Mouse (Mus musculus) R1 (cell line): ENCODE measurements around the gene Rrp1.

Experiments
- DNase-seq: peaks from one replicate; pipeline ENCODE4 v3.0.0-alpha.2; 2018; ENCODE audit warnings: low read depth, low spot score

Rrp1 gene

GRCm38 (mm10) chr10:78412319-78413151 is at the start of gene Rrp1:
Gene Rrp1 (minus strand): TSS chr10:78413043.
- peak; percentile 95 for DNase-seq

DNA sequence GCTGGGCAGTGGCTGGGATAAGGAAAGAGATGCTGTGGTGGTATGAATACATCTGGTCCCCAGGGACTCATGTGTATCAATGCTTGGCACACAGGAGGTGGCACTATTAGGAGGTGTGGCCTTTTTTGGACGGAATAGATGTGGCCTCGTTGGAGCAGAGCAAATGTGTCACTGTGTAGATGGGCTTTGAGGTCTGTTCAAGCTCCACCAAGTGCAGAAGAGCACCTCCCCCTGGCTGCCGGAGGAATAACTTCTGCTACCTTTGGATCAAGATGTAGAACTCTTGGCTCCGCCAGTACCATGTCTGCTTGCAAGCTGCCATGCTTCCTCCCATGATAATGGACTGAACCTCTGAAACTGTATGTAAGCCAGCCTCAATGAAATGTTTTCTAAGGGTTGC is 48.9 kb upstream of the Rrp1 start:
- DNase-seq, result peak; percentile 53

GRCm38 (mm10) chr10:78460463-78460862 is 47.6 kb upstream of the Rrp1 start:
- DNase-seq, result no peak

DNA sequence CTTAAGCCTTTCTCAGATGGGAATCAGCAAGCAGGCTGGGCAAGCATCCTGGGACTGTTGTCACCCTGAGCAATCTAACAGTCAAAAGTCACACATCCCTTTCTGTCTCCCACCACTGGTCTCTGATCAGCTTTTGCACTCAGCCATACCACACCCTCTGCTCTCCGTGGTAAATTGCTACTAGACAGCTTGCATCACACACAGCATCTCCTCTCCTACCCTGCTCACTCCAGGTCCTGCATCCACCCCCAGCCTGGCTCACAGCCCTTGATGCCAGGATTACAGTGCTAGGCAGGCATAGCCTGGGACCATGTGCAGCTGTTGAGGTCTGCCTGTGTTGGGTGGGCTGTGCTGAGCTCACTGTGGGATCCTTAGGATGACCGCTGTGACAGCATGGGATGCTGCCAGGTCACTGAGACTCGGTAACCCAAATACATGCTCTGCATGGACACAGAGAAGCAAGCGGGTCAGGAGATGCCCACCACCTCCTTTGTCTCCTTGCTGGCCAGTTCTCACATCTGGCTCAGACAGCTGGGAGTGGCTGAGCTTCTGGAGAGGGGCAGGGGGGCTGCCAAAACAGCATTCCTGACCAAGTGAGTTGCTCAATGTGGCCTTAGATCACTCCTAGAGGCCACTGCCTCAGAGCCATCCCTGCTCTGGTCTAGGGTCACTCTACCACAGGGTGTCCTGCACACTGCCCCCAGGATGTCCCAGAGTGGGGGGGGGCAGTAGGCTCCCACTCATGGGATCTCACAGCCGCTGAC is 45.7 kb upstream of the Rrp1 start:
- no peak for DNase-seq

DNA sequence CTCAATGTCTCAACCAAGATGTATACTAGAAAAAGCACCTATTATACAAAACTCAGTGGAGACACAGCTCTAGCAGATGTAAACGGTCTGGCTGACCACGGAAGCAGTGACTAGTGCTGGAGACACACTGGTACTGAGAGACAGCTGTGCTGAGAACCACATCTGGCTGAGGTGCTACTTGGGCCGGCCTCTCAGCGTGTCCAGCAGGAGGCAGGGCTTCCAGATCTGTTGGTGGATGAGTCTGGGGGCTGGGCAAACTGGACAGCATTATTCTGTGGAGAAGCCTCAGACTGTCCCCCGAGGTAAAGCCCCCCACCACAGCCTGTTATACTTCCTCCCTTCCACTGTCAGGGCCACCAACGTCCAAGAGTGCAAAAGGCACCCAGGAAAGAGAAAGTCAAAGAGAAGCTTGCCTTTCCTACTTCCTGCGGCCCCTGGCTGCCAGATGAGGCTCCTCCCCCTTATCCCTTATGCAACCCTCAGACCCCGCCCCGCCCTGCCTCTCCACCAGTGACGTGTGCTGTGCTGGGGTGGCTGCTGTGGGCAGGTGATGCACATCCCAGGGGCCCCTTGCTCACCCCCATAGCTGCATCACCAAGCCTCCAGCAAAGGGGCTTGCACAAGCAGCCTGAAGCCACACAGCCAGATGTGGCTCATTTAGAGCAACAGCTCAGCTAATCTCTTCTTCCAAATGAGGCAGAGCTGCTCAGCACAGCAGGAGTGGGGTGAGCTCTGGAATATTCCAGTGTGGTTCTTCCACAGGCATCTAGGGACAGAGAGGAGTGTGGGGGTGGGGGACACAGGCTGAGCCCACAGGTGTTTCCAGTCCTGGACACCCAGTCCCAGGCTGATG is 44.9 kb upstream of the Rrp1 start:
- peak; percentile 52 for DNase-seq

- DNase-seq, result no peak
Observed at GRCm38 (mm10) chr10:78456696-78457095, 43.9 kb upstream of the Rrp1 start.

DNA sequence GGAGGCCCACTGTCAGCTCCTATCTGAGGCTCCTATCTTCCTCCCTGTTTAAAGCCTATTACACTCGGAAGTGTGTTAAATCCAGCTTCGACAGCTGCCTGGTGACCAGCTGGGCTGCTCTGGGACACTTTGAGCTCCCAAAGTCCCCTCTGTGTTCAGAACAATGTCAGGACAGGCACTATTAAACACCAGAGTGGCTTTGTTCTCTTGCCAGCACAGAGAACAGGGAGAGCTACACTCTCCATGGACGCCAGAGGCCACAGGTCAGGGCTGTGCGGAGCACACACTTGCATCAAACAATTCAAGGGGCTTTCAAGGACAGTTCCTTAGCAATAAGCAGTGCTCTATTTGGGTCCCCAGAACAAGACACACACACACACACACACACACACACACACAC is 39.8 kb upstream of the Rrp1 start:
- DNase-seq, result no peak

- DNase-seq, result no peak
Observed at GRCm38 (mm10) chr10:78450761-78451160, 37.9 kb upstream of the Rrp1 start.

DNA sequence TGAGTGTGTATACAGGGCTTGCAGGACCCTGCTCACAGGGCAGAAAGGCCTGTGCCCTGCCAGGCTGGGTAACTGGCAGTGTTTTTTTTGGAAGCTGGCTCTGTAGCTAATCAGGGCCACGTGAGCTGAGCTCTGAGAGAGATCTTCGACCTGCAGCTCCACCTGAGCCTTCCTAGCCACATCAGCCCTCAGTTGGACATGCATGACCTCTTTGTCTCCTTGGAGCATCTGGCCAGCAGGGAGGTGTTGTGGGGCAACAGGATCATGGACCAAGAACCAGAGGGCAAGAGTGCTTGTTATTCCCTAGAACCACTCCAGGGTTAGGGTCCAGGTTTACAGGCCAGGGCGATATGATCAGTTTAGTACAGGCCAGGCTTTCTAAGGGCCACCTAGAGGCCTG is 34.6 kb upstream of the Rrp1 start:
- DNase-seq, result no peak

DNA sequence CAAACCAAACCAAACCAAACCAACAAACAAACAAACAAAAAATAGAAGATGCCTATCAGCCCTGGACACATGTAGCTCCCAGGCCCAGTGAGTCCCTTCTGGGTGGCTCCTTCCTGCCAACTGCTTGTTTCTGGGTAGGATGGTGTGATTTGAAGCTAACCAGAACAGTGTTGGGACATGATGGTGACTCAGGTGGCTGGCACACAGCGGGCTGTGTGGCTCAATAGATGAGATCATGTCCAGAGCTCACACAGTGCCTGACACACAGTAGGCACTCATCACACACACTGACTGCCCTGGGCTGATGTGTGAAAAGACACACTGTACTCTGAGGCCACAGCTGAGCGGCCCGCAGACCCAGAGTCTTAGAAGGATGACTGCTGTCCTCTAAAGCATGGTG is 33.4 kb upstream of the Rrp1 start:
- DNase-seq, result no peak

DNA sequence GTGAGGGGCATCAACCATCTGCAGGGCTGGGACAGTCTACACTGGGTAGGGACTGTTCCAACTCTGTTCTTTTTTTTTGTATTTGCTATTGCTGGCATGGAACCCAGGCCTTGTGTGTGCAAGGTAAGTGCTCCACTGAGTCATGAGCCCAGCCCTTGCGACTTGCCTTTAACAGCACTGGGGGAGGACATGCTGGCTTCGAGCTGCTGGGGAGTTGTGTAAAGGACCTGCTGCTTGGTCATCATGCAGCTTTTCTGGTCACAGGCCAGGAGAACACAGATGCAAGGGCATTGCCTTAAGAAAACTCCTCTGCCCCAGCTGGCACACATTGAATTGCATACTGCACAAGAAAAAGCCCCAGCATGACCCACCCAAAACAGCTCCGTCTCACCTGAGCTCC is 29.4 kb upstream of the Rrp1 start:
- no peak for DNase-seq

- peak; percentile 97 for DNase-seq
Observed at GRCm38 (mm10) chr10:78441606-78442005, 28.8 kb upstream of the Rrp1 start.

DNA sequence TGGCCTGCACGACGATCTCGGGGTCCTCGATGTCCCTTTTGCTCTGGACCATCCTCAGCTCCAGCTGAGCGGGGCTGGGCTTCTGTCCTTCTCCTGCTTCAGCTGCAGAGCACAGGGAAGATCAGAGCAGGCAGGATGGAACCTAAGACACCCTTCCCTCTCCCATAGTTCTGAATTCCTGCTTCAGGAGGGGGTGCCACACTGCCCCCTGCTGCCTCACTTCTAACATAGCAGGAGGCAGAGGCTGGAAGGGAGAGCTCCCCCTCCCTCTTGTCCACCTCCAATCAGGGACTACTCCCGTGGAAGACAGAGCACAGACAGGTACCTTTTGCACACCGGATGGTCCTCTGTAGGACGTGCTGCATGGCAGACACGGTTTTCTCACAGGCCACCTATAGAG is 28.0 kb upstream of the Rrp1 start:
- peak; percentile 75 for DNase-seq

DNA sequence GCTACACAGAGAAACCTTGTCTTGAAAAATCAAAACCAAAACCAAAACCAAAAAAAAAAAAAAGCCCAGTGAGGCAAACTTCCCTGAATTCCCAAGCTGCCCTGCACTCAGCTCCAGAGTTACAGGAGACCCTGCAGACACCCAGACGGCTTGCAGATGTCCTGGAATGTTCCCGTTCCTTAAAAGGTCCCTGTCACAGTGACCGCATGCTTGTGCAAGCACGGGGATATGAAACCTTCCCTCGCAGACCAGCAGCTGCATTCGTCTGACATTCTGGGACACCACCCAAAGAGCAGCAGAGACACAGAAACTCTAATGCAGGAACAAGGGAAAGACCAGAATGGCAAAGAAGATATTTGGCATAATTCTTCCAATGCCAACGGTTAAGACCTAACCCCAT is 27.1 kb upstream of the Rrp1 start:
- no peak for DNase-seq

GRCm38 (mm10) chr10:78439550-78439949 is 26.7 kb upstream of the Rrp1 start:
- DNase-seq, result peak; percentile 48

- peak; percentile 71 for DNase-seq
Observed at GRCm38 (mm10) chr10:78438094-78438493, 25.3 kb upstream of the Rrp1 start.

DNA sequence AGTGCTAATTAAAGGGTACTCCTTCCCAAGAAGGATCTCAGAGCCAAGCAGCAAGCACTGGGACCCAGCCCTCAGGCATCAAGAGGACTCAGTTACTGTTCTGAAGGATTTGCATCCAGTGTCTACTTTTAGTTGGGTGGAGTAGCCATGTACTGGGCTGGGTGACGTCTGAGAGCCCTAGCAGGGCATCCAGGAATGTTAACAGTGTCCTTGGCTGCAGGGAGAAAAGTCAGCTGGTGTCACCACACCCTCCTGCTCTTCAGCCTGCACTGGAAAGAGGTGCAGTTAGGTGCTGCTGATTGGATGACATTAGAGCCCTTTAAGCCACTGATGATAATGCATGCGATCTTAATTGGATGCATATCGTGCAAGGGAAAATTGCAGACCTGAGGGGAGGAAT is 20.0 kb upstream of the Rrp1 start:
- DNase-seq, result no peak

DNA sequence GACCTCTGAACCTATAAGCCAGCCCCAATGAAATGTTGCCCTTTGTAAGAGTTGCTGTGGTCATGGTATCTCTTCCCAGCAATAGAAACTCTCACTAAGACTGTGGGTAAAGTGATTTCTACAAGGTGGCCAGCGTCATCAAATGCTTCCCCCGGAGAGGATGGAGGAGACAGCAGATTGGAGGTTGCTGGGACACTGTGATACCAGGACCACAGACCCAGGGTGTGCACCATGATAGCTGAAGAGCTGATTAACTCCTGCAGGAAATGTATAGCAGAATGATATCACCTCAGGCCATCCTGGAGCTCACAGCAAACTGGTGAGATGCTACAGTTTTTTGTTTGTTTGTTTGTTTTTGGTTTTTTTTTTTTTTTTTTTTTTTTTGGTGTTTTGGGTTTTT is 16.9 kb upstream of the Rrp1 start:
- DNase-seq, result no peak

GRCm38 (mm10) chr10:78429180-78429579 is 16.3 kb upstream of the Rrp1 start:
- no peak for DNase-seq

GRCm38 (mm10) chr10:78428070-78428469 is 15.2 kb upstream of the Rrp1 start:
- DNase-seq, result peak; percentile 89

- peak; percentile 48 for DNase-seq
Observed at GRCm38 (mm10) chr10:78426117-78426735, 13.4 kb upstream of the Rrp1 start.
